In the genomic region with DNA sequence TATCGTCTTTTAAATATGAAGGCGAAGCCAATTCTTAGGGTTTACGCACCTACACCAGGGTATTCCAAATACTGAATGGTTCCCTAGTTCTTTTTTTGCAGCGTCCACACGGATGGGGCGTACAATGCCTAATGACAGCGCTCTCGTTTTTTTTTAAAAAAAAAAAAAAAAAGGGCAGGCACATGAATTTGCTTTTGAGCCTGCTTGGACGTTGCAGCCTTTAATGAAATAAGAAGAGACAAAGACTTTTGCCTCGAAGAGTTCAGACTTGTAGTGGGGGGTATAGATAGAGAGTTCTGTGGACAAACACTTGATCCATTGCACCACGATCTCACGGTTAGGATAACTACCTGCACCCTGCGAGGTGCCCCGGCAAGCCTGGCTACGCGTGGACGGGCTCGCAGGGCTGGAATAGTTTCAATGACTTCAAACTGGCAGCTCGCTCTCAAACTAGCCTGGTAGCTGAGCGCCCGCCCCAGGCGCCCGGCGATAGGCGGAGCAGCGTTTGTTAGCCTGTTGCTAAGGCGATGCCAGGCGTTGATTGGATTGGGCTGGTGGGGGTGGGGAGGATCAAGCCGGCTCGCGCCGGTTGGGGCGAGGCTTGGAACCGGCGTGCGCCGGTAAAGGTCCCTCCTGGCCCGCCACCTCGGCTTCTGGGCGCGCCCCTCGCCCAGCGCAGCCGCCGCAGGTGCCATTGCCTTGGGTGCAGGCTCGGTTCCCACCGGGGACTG, we compare ENCODE assay signal across 8 mouse cellular contexts. TPM values are rescaled to one million over a fixed set of nuclear protein-coding genes. Genes with fewer than 3 reads are reported as not detected.
DNase-seq lines count a peak whose midpoint lies in the region; ATAC-seq and TF ChIP-seq lines count a peak whose summit lies in the region.

No protein-coding gene starts in this region.

- peak; percentile 90 for ATAC-seq in forebrain, embryonic 12.5 days (ENCODE audit: low FRiP score)
- ATAC-seq in heart, postnatal 0 days (ENCODE audit: insufficient read depth, low read depth) = peak; percentile 88
- ATAC-seq in liver, embryonic 15.5 days (ENCODE audit: insufficient read depth) = peak; percentile 84
- ATAC-seq in neural tube, embryonic 11.5 days (ENCODE audit: insufficient read depth, low FRiP score, low TSS enrichment) = peak; percentile 89
- ATAC-seq in stomach, embryonic 16.5 days (ENCODE audit: insufficient read depth, low FRiP score) = peak; percentile 90

- peak overlapping the region; percentile 61 for H3K4me2 ChIP-seq in forebrain, embryonic 12.5 days
- peak overlapping the region; percentile 82 for H3K4me2 ChIP-seq in heart, postnatal 0 days (ENCODE audit: low read depth, low read length)
- H3K4me2 ChIP-seq in liver, embryonic 15.5 days = peak overlapping the region; percentile 78
- H3K4me2 ChIP-seq in neural tube, embryonic 11.5 days (ENCODE audit: low read depth) = peak overlapping the region; percentile 62
- peak overlapping the region; percentile 48 for H3K4me2 ChIP-seq in stomach, embryonic 16.5 days (ENCODE audit: low read depth, low read length)

- peaks cover 30% of the 10 kb centered on the region for H3K36me3 ChIP-seq in E14TG2a.4 (ENCODE audit: insufficient read depth, low read length)
- peaks cover 17% of the 10 kb centered on the region for H3K36me3 ChIP-seq in forebrain, embryonic 12.5 days (replicated peaks)
- peaks cover 14% of the 10 kb centered on the region for H3K36me3 ChIP-seq in heart, postnatal 0 days (replicated peaks; ENCODE audit: control insufficient read depth, insufficient read depth, low read length)
- H3K36me3 ChIP-seq in liver, embryonic 15.5 days (replicated peaks) = peaks cover 17% of the 10 kb centered on the region
- H3K36me3 ChIP-seq in neural tube, embryonic 11.5 days (ENCODE audit: control insufficient read depth, insufficient read depth, low read length) = peaks cover 4% of the 10 kb centered on the region; the same call in 1 of the 2 replicates
- H3K36me3 ChIP-seq in stomach, embryonic 16.5 days (ENCODE audit: control insufficient read depth, insufficient read depth, low read length) = peaks cover 13% of the 10 kb centered on the region

- peak overlapping the region; percentile 100 for H3K27ac ChIP-seq in forebrain, embryonic 12.5 days
- H3K27ac ChIP-seq in heart, postnatal 0 days (ENCODE audit: low read depth) = peak overlapping the region; percentile 100
- peak overlapping the region; percentile 100 for H3K27ac ChIP-seq in liver, embryonic 15.5 days (replicated peaks)
- H3K27ac ChIP-seq in neural tube, embryonic 11.5 days (ENCODE audit: low read depth, low read length) = peak overlapping the region; percentile 100
- peak overlapping the region; percentile 100 for H3K27ac ChIP-seq in stomach, embryonic 16.5 days (ENCODE audit: low read length)

- H3K4me3 ChIP-seq in E14TG2a.4 (replicated peaks; ENCODE audit: low read length) = peak overlapping the region; percentile 86
- H3K4me3 ChIP-seq in forebrain, embryonic 12.5 days (replicated peaks) = peak overlapping the region; percentile 87
- H3K4me3 ChIP-seq in heart, postnatal 0 days (ENCODE audit: low read depth, low read length) = peak overlapping the region; percentile 84
- H3K4me3 ChIP-seq in liver, embryonic 15.5 days (replicated peaks) = peak overlapping the region; percentile 93
- peak overlapping the region; percentile 87 for H3K4me3 ChIP-seq in neural tube, embryonic 11.5 days (ENCODE audit: low read depth, low read length)
- peak overlapping the region; percentile 89 for H3K4me3 ChIP-seq in stomach, embryonic 16.5 days (replicated peaks; ENCODE audit: low read length)

- peak; percentile 95 for DNase-seq in c-Kit-positive CD71-positive TER-119-positive erythroid progenitor cells, embryonic 14.5 days (ENCODE audit: low spot score)
- peak; percentile 97 for DNase-seq in heart, postnatal 0 days (ENCODE audit: low spot score)
- DNase-seq in kidney, postnatal 36 days = peak; percentile 96 to 97
- peak; percentile 98 for DNase-seq in neural tube, embryonic 11.5 days (ENCODE audit: low spot score)

- TF ChIP-seq EP300 in heart, postnatal 0 days (IDR thresholded peaks at IDR 0.05; ENCODE audit: low read depth) = peak; percentile 91

- TF ChIP-seq CTCF in E14TG2a.4 (conservative IDR thresholded peaks at IDR 0.05; ENCODE audit: low read length) = no peak
- TF ChIP-seq CTCF in heart, postnatal 0 days (IDR thresholded peaks at IDR 0.05; ENCODE audit: low read depth) = 0 out of 2 replicates have a peak, but pooled peaks have one; percentile 5

- H3K9ac ChIP-seq in forebrain, embryonic 12.5 days = peak overlapping the region; percentile 99
- H3K9ac ChIP-seq in heart, postnatal 0 days (replicated peaks; ENCODE audit: low read depth, low read length) = peak overlapping the region; percentile 99
- peak overlapping the region; percentile 100 for H3K9ac ChIP-seq in liver, embryonic 15.5 days
- H3K9ac ChIP-seq in neural tube, embryonic 11.5 days (ENCODE audit: low read length) = peak overlapping the region; percentile 100
- H3K9ac ChIP-seq in stomach, embryonic 16.5 days (ENCODE audit: low read length) = peak overlapping the region; percentile 100

- under 1% methylated on average over 39 of the region's 47 CpGs for WGBS in forebrain, embryonic 12.5 days
- WGBS in heart, postnatal 0 days = under 1% methylated on average over 39 of the region's 47 CpGs
- under 1% methylated on average over 47 of the region's 47 CpGs for WGBS in liver, embryonic 15.5 days (ENCODE audit: insufficient replicate concordance)
- under 1% methylated on average over 47 of the region's 47 CpGs for WGBS in neural tube, embryonic 11.5 days
- WGBS in stomach, embryonic 16.5 days = under 1% methylated on average over 47 of the region's 47 CpGs

- H3K4me1 ChIP-seq in E14TG2a.4 (replicated peaks; ENCODE audit: low read depth, low read length) = peaks cover 29% of the 10 kb centered on the region
- peaks cover 8% of the 10 kb centered on the region for H3K4me1 ChIP-seq in forebrain, embryonic 12.5 days
- H3K4me1 ChIP-seq in heart, postnatal 0 days (ENCODE audit: control insufficient read depth, insufficient read depth) = 0 out of 2 replicates have a peak, but pooled peaks cover 12% of the 10 kb centered on the region
- H3K4me1 ChIP-seq in liver, embryonic 15.5 days (replicated peaks) = peaks cover 8% of the 10 kb centered on the region
- peaks cover 2% of the 10 kb centered on the region; the same call in 1 of the 2 replicates for H3K4me1 ChIP-seq in neural tube, embryonic 11.5 days (ENCODE audit: control insufficient read depth, insufficient read depth, low read length)
- peaks cover 9% of the 10 kb centered on the region for H3K4me1 ChIP-seq in stomach, embryonic 16.5 days (ENCODE audit: control insufficient read depth, insufficient read depth, low read length)

- no peaks in the 10 kb centered on the region for H3K27me3 ChIP-seq in E14TG2a.4 (ENCODE audit: insufficient read depth, low read length)
- no peaks in the 10 kb centered on the region for H3K27me3 ChIP-seq in forebrain, embryonic 12.5 days
- no peaks in the 10 kb centered on the region for H3K27me3 ChIP-seq in heart, postnatal 0 days (ENCODE audit: control insufficient read depth, insufficient read depth, low read length)
- H3K27me3 ChIP-seq in liver, embryonic 15.5 days = no peaks in the 10 kb centered on the region
- H3K27me3 ChIP-seq in neural tube, embryonic 11.5 days (ENCODE audit: control insufficient read depth, insufficient read depth, low read length) = no peaks in the 10 kb centered on the region
- H3K27me3 ChIP-seq in stomach, embryonic 16.5 days (ENCODE audit: control insufficient read depth, insufficient read depth, low read length) = no peaks in the 10 kb centered on the region

- H3K9me3 ChIP-seq in E14TG2a.4 (ENCODE audit: low read length) = no peaks in the 10 kb centered on the region
- H3K9me3 ChIP-seq in forebrain, embryonic 12.5 days = no peaks in the 10 kb centered on the region
- H3K9me3 ChIP-seq in heart, postnatal 0 days (replicated peaks; ENCODE audit: control insufficient read depth, low read length) = no peaks in the 10 kb centered on the region
- H3K9me3 ChIP-seq in liver, embryonic 15.5 days (replicated peaks) = no peaks in the 10 kb centered on the region
- H3K9me3 ChIP-seq in neural tube, embryonic 11.5 days (ENCODE audit: control insufficient read depth, low read length) = no peaks in the 10 kb centered on the region
- no peaks in the 10 kb centered on the region for H3K9me3 ChIP-seq in stomach, embryonic 16.5 days (replicated peaks; ENCODE audit: control insufficient read depth, low read length)

RNA-seq across cellular contexts. Expression of gene Arrdc3, which starts 2.1 kb away (rescaled TPM):
- polyA plus RNA-seq in forebrain, embryonic 12.5 days (2016; fragmentation: Nextera tagmentation; extraction: Ambion mirVana) = 62.1 and 76.5 TPM in 2 replicates
- total RNA-seq in heart, postnatal 0 days (2014; rRNA removed; ENCODE audit: low replicate concordance) = 87.3 and 90.3 TPM in 2 replicates
- 36.9 and 37.0 TPM in 2 replicates for polyA plus RNA-seq in heart, postnatal 0 days (2015; fragmentation: Nextera tagmentation; extraction: Ambion mirVana)
- polyA plus RNA-seq in liver, embryonic 15.5 days (2015; fragmentation: Nextera tagmentation; extraction: Ambion mirVana) = 16.5 and 16.9 TPM in 2 replicates
- 60.3 and 61.7 TPM in 2 replicates for polyA plus RNA-seq in neural tube, embryonic 11.5 days (2014; fragmentation: Nextera tagmentation; extraction: Ambion mirVana)
- polyA plus RNA-seq in stomach, embryonic 16.5 days (2015; fragmentation: Nextera tagmentation; extraction: Ambion mirVana) = 54.3 and 54.8 TPM in 2 replicates

Comparison
In these comparisons a context has a peak if more than half of its experiments do, and no peak if none do; other contexts are left out.
1. Peak in every context shown above with its lines: DNase-seq, ATAC-seq, H3K4me3 ChIP-seq and H3K27ac ChIP-seq.